Mouse (Mus musculus): ENCODE results near the gene Far1. TPM values are rescaled to one million over a fixed set of nuclear protein-coding genes. Genes with fewer than 3 reads are reported as not detected.
A peak's percentile ranks its signal among the peaks of the same experiment; 100 is the strongest.

Gene Far1
- total RNA-seq, 4 experiments from 2014 or later: 7.2 to 11.1 (median 8.6) TPM

DNA sequence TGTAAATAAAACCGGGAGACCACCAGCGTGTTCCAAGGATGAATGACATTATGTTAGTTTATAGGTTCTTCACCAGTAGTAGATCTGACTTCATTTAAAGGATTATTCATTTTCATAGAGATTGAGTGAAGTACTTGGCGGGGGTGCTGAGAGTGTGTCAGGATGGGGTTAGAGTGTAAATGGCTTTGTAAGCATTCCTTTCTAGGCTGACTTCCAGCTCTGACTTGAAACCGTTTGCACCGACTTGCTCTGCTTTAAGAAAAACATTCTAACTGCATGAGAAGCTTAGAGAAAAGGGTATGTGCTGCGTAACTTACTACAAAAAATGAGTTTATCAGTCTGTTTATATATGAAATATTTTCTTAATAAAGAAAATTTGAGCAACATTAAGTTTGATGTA, 57.5 kb downstream of the Far1 start:
- DNase-seq (ENCODE audit: low spot score in 2 of 2): no peak

DNA sequence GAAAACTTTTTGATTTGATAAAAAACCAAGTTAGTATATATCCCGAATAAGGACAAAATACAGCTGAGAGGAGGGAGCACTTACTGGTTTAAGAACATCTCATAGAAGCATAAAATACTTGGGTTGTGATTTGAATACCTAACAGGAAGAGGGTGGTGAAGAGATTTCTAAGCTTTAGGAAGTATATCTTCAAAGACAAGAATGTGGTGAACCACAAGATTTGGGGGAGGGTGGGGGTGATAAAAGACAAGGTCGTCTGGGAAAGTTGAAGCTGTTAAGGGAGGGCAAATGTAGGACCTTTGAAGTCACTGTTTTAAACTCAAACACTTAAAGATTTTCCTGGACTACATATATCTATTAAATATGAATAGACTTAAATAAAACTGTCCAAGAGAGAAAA, 59.1 kb downstream of the Far1 start:
- no peak for DNase-seq (ENCODE audit: low spot score in 2 of 2)

DNA sequence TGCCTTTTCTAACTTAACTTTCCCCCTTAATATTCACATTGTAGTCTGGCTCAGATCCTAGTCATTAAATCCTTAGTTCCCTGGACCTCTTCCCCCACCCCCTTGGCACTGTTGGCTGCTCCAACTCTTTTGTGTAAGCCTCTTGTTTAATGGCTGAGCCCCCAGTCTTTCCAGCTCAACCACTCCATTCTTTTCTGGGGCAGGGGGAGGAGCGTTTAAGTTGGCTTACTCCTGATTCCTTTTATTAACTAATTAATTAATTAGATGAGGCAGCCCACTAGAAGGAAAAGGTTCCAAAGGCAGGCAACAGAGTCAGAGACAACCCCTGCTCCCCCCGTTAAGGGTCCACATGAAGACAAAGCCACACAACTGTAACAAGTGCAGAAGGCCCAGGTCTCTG, 68.5 kb downstream of the Far1 start:
- no peak for DNase-seq (ENCODE audit: low spot score in 2 of 2)

DNA sequence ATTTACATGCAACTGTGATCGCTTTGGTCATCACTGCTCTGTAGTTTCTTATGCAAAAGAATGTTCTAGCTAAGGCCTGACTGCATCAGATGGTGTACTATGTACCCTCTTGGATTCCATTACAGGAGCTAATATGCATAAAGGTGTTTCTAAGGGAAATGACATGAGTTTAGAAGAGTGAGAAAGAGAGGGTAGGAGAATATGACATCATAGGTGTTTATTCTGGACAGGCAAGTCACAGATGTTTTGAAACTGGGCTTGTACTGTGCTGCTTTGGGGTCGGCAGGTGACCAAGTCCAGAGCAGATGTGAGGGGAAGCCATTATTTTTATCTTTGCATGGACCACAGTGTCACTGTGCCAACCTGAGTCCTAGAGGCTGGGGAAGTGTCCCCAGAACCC, 75.6 kb downstream of the Far1 start:
- no peak for DNase-seq (ENCODE audit: low spot score in 2 of 2)

DNA sequence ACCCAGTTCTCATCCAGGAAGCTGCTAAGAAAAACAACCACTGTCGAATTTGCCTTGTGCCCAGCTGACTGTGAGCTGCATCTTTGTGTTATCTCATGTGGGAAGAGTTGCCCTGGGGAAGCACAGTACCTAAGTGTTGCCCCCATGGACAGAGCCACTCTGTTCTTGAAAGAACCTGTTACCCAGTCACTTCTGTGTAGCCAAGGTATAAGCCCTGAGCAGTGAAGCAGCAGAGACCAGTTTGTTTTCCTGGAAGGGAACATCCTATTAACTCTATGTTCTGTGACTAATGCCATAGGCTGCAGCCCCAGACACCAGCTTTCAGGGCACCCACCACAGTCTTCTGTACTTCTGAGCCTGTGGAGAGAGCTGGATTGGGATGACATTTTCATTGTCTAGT, 76.7 kb downstream of the Far1 start:
- no peak for DNase-seq (ENCODE audit: low spot score in 2 of 2)

DNA sequence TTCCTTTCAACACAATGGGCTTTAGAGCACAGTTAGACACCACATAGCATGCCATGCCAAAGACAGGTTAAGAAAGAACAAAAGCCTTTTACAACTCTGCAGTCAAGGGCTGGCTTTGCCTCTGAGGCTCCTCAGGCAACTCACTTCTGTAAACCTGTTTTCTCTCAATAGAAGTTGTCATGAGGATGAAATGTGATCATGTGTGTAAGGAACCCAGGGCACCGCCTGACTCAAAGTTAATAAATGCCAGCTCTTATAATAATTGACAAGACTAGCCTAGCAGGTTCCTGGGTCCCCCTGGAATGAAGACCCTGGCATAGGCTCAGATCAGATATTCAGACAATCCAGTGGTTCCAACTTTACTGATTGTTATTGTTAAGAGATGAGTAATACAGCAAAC, 77.5 kb downstream of the Far1 start:
- no peak for DNase-seq (ENCODE audit: low spot score in 2 of 2)

DNA sequence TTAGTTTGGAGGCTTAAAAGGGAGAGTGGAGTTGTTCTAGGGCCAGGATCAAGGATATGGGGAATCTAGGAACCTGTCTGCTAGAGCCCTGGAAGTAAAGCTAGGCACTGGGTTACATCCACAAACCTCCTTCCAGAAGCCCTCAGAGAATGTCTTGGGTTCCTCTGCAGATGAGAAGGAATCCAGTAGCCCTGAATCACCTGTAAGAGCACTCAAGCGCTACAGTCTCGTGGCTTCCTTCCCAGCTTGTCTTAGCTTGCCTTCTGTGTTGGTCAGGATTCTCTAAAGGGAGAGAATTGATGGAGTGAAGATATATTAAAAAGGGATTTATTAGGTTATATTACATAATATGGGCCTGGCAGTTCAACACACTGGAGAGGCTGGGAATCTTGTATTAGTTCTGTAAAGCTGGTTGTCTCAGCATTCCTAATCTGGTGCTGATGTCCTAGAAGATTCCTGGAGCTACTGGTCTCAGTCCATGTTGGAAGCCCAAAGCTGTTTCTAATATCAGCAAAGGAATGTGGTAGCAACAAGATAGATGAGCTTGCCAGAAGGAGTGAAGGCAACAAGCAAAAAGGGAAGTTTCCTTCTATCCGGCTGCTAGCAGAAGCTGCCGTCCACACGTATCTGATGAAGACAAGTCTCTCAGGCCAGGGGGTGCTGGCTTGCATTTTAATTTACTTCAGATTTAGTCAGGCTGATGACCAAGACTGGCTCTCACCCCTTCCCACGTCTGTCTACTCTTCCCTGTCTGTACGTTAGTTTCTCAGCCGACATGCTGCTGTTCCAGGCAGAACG, 78.1 kb downstream of the Far1 start:
- DNase-seq (ENCODE audit: low spot score in 2 of 2): no peak

DNA sequence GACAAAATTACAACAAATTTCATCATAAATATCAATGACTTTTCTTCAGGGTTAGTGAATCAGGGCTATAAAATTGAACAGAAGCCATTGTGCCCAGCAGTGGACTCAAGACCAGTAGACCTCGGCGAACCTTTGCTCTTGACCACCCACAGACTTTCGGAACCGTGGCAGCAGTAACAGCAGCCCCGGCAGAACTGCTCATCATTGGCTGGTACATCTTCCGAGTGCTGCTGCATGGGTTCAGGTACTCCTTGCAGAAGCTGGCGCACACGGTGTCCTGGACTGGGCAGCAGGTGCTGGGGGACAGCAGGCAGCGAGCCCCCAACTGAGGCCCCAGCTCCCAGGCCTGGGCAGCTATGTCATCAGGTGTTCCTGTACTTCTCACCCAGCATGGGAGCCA, 79.1 kb downstream of the Far1 start:
- no peak for DNase-seq (ENCODE audit: low spot score in 2 of 2)

DNA sequence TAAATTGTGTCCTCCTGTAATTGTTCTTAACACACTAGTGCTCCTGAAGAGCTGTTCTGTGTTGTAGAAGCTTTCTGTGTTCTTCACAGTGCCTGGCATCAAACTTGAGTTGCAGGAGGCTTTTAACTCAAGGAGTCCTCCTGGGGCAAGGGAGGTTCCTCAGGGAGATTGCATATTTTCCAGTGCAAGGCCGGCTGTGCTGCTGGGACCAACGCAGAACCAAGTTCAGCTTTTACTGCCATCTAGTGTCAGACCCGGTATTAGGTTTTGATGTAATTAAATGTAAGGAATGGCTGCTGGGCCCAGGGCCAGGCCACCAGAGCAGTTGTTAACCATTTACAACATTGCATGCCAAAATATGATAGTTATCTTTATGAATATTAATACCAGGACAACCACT, 80.7 kb downstream of the Far1 start:
- DNase-seq (ENCODE audit: low spot score in 2 of 2): peak in 1 of 2 experiments; percentile 10

DNA sequence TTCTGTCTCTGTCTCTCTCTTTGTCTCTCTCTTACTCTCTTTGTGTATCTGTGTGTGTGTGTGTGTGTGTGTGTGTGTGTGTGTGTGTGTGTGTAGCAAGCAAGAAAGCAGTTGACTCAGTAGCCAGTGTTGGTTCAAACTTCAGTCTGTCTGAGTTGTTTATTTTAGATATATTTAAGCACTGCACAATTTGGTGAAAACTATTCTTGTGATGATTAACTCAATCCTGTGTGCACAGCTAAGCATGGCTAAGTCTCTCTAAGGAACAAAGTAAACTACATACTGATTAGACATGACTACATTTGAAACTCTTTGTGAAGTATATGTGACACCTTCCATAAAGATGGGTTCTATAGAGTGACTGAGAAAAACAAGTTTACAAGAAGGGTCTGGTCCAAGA, 83.6 kb downstream of the Far1 start:
- DNase-seq (ENCODE audit: low spot score in 2 of 2): no peak

DNA sequence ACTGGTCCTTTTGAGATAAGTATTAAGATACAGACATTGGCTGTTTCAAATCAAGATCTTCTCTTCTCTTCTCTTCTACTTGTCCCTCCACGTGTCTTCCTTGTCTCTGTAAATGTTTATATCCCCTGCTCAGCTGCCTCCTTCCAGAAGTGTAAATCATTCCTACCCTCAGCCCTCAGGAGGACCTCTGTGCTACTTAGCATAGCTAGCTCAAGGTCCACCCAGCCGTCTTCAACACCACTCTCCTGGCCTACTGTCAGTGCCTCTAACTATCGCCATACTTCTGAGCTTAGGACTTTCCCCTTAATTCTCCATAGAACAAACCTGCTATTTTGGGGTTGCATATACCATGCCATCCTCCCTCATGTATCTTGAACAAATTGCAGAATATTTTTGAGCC, 88.2 kb downstream of the Far1 start:
- no peak for DNase-seq (ENCODE audit: low spot score in 2 of 2)

DNA sequence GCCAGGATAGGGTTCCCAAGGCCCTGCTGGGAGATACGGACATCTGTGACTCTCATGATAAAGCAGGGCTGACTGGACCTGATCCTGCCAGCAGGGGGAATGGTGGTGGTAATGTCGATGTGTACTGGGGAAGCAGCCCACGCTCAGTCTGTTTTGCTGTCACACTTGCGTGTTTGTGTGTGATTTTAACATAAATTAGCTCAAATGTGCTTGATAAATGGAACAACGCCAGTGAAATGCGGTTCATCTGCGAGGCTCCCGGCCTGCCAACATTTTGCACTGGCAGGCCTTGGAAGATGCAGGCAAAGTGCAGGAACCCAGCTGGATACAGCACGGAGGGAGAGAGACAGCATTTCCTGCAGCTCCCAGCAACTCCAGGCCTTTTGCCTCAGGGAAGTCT, 94.3 kb downstream of the Far1 start:
- DNase-seq (ENCODE audit: low spot score in 2 of 2): no peak

DNA sequence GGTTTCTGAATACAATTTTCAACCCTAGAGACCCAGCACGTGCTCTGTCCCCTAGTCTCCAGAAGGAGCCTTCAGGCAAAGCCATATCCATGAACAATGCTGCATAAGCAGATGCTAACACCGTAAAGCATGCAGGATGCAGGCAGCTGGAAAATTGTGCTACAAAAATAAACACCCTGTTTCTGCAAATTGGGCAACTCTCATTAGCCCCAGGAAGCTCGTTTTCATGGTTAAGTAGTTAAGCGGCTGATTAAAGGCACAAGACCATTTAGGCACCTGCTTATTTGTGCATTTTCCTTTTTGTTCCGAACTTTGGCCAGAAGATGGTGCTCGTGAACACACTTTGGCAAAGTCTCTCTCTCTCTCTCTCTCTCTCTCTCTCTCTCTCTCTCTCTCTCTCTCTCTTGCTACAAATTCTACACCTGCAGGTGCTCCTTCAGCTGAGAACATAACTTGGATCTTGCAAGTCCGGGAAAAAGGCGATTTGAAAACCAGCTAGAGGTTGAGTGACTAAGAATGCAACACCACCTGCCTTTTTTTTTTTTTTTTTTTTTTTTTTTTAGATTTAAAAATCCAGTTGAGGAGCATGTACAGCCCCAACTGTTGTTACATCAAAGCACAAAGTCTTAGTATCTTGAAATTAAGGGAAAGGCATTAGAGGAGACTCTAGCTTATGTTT, 95.5 kb downstream of the Far1 start:
- no peak for DNase-seq (ENCODE audit: low spot score in 2 of 2)

DNA sequence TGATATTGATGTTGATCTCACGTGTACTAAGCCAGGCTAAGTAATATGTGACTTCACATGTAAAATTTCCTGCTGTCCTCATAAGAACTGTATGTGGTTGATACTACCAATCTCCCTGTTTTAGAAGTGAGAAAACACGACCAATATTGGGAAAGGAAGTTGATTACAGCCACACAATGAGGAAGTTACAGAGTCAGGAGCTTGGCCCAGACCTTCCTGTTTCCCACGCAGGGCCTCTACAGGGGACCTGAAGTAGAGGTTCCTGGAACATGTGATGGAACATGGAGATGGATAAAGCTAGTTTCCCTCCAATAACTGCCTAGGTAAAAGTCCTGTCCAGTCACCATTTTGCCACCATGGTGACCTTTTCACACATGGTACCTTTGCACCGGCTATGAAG, 99.0 kb downstream of the Far1 start:
- no peak for DNase-seq (ENCODE audit: low spot score in 2 of 2)

DNA sequence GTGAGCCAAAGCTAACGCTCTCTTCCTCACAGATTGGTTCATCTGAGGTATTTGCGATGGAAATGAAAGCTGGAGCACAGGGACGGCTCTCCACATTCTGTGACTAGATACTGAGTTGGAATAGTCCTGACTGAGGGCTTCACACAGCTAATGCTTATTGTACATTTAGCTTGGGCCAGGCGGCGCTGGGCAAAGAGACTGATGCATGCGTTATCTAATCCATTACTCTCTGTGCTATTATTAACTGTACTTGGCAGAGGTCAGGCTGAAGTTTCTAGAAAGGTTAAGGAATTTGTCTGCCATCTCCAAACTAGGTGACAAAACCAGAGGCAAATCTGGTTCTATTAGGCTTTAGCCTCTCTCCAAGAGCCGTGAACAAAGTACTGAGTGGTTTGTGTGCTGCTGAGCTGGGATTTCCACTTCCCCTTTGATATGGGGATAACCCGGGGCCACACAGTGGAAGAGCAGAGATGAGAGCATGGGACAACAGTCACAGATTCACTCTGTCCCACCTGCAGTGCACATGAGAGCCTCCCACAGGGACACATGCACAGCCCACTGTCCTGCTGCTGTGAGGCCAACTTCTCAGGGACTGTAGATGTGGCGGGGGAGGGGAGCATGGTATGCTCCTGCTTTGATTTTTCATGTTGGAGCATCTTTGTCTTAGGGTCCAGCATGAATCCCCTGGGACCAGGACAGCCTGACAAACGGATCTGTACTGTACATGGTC, 100.7 kb downstream of the Far1 start:
- no peak for DNase-seq (ENCODE audit: low spot score in 2 of 2)

DNA sequence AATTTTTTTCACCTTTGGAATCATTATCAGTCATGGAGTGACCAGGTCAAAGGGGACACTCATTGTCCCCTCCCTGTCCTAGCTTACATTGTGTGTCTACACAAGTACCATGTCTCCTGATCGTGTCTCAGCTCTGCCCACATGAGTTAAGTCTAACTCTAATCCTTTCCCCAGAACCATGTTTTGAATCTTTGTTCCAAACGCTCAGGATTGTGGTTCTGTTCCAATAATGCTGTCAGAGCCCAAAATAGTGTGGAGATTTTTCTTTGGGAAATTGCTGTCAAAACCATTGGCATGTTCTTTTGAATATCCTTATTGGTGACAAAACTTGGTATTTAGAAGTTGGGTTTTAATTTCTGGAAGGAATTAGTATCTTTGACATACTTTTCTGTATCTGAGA, 105.5 kb downstream of the Far1 start:
- no peak for DNase-seq (ENCODE audit: low spot score in 2 of 2)

DNA sequence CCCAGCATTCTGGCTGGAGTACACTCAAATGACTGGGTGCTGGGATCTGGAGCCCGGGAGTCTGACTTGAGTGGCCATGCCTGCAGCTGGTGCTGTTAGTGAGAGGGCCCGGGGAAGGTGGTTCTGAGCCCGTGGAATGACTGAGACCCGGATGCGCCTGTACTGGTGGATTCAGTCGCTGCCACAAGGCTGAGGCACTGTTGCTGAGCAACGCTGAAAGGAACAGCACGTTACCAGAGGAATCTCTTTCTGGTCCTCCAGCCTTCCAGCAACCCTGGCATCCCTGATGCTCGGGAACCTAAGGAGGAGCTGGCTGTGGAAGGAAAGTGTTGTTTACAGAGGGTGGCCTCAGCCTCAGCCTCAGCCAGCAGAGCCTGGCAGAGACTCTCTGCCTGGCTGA, 106.1 kb downstream of the Far1 start:
- DNase-seq (ENCODE audit: low spot score in 2 of 2): no peak

Other genes with a start within 250 kb of the Far1 start
- gene Btbd10, start 144.4 kb upstream of the Far1 start, total RNA-seq (2022): 1 to 10 TPM; 5.8 to 7.7 (median 6.6) TPM
- not detected for gene Pth, start 125.3 kb upstream of the Far1 start, total RNA-seq (2022)